10 mouse cellular contexts compared by ENCODE assay signal in genomic region chr7:63912234-63912810, GRCm38 (mm10). TPM values are rescaled to one million over a fixed set of nuclear protein-coding genes. Genes with fewer than 3 reads are reported as not detected.
A peak's percentile ranks its signal among the peaks of the same experiment; 100 is the strongest.
DNase-seq lines count a peak whose midpoint lies in the region; ATAC-seq lines count a peak whose summit lies in the region.
"Had no signal": no experiment of that assay in that cellular context is flagged by ENCODE, and none has a peak within 500 bp of the region (broad histone marks: within the 10 kb centered on the region; RNA-seq: fewer than 3 reads in every experiment).

No protein-coding gene starts in this region.

- peak overlapping the region; percentile 66; the same call in 1 of the 2 replicates for H3K27ac ChIP-seq in kidney, embryonic 16.5 days (ENCODE audit: low read length)
- no peak overlapping the region for H3K27ac ChIP-seq in forebrain, embryonic 11.5 days (ENCODE audit: low read depth, low read length)
- peak overlapping the region; percentile 42 for H3K27ac ChIP-seq in neural tube, embryonic 15.5 days (replicated peaks)

- DNase-seq in kidney, adult 9 months, result no peak
- DNase-seq in forebrain, embryonic 11.5 days (ENCODE audit: low spot score), result no peak
- DNase-seq in lung, adult 18-20 months, result peak; percentile 72 to 81
- DNase-seq in right cerebral cortex, postnatal 14 days, result no peak

- H3K27me3 ChIP-seq in kidney, embryonic 16.5 days (ENCODE audit: insufficient read depth, low read length), result no peaks in the 10 kb centered on the region
- H3K27me3 ChIP-seq in forebrain, embryonic 11.5 days (ENCODE audit: control insufficient read depth, insufficient read depth, low read length), result no peaks in the 10 kb centered on the region
- no peaks in the 10 kb centered on the region for H3K27me3 ChIP-seq in neural tube, embryonic 15.5 days (replicated peaks)
- H3K27me3 ChIP-seq: Patski had no signal

- no peaks in the 10 kb centered on the region for H3K9me3 ChIP-seq in kidney, embryonic 16.5 days (ENCODE audit: low read length)
- no peaks in the 10 kb centered on the region for H3K9me3 ChIP-seq in forebrain, embryonic 11.5 days (ENCODE audit: control insufficient read depth, low read length)
- H3K9me3 ChIP-seq in neural tube, embryonic 15.5 days (replicated peaks), result no peaks in the 10 kb centered on the region

- no peak overlapping the region for H3K4me2 ChIP-seq in kidney, embryonic 16.5 days (replicated peaks; ENCODE audit: low read depth, low read length)
- no peak overlapping the region for H3K4me2 ChIP-seq in forebrain, embryonic 11.5 days (ENCODE audit: low read depth, low read length, severe bottlenecking)
- no peak overlapping the region for H3K4me2 ChIP-seq in neural tube, embryonic 15.5 days

- H3K4me1 ChIP-seq in kidney, embryonic 16.5 days (ENCODE audit: insufficient read depth, low read length), result peaks cover 58% of the 10 kb centered on the region
- peaks cover 21% of the 10 kb centered on the region for H3K4me1 ChIP-seq in forebrain, embryonic 11.5 days (replicated peaks; ENCODE audit: control insufficient read depth, insufficient read depth, low read length)
- peaks cover 69% of the 10 kb centered on the region for H3K4me1 ChIP-seq in neural tube, embryonic 15.5 days

- ATAC-seq in kidney, embryonic 16.5 days (ENCODE audit: low FRiP score, low TSS enrichment), result peak; percentile 28; the same call in 1 of the 2 replicates
- peak; percentile 38; the same call in 1 of the 2 replicates for ATAC-seq in forebrain, embryonic 11.5 days (replicated peaks; ENCODE audit: low FRiP score)
- ATAC-seq in hematopoietic stem cell, adult 5-6 weeks (replicated peaks in 1 of 2; ENCODE audit: insufficient read depth in 1 of 2, low FRiP score in 2 of 2, low TSS enrichment in 1 of 2, low read depth in 1 of 2, poor library complexity in 2 of 2, severe bottlenecking in 2 of 2), result peak; percentile 1 to 35; a peak in 3 of 4 replicates
- 0 out of 2 replicates have a peak, but pooled peaks have one; percentile 12 for ATAC-seq in neural tube, embryonic 15.5 days (ENCODE audit: low FRiP score)
- ATAC-seq in erythroid progenitor cell, adult 5-6 weeks (replicated peaks; ENCODE audit: low FRiP score, poor library complexity, severe bottlenecking), result no peak

- no peak overlapping the region for H3K4me3 ChIP-seq in kidney, embryonic 16.5 days (ENCODE audit: low read length)
- no peak overlapping the region for H3K4me3 ChIP-seq in forebrain, embryonic 11.5 days (ENCODE audit: low read depth, low read length)
- no peak overlapping the region for H3K4me3 ChIP-seq in neural tube, embryonic 15.5 days (replicated peaks)

- no peak overlapping the region; the same call in 1 of the 2 replicates for H3K9ac ChIP-seq in kidney, embryonic 16.5 days (replicated peaks; ENCODE audit: low read length)
- H3K9ac ChIP-seq in forebrain, embryonic 11.5 days (ENCODE audit: low read length), result no peak overlapping the region
- no peak overlapping the region for H3K9ac ChIP-seq in neural tube, embryonic 15.5 days (replicated peaks)

- H3K36me3 ChIP-seq in kidney, embryonic 16.5 days (ENCODE audit: insufficient read depth, low read length), result no peaks in the 10 kb centered on the region
- no peaks in the 10 kb centered on the region for H3K36me3 ChIP-seq in forebrain, embryonic 11.5 days (ENCODE audit: control insufficient read depth, insufficient read depth, low read length)
- no peaks in the 10 kb centered on the region for H3K36me3 ChIP-seq in neural tube, embryonic 15.5 days

- WGBS in kidney, embryonic 16.5 days, result 32% methylated on average over 7 of the region's 7 CpGs
- WGBS in forebrain, embryonic 11.5 days, result 26% methylated on average over 7 of the region's 7 CpGs
- 20% methylated on average over 7 of the region's 7 CpGs for WGBS in neural tube, embryonic 15.5 days

RNA-seq across cellular contexts. Expression of gene E030018B13Rik, which starts 4.3 kb away (rescaled TPM):
- polyA plus RNA-seq in kidney, embryonic 16.5 days (2015; fragmentation: Nextera tagmentation; extraction: Ambion mirVana), result not detected in 2 replicates
- polyA plus RNA-seq in forebrain, embryonic 11.5 days (2014; fragmentation: Nextera tagmentation; extraction: Ambion mirVana), result not detected in 2 replicates
- not detected in 2 replicates for total RNA-seq in hematopoietic stem cell, adult 5-6 weeks (2017)
- polyA plus RNA-seq in neural tube, embryonic 15.5 days (2015; fragmentation: Nextera tagmentation; extraction: Ambion mirVana), result not detected in 2 replicates
- total RNA-seq in erythroid progenitor cell, adult 5-6 weeks (2015; ENCODE audit: low replicate concordance), result not detected in 2 replicates
- total RNA-seq in erythroid progenitor cell, adult 5-6 weeks (2017; ENCODE audit: low replicate concordance), result not detected in 2 replicates
- polyA plus RNA-seq: large intestine, adult 2 months; Patski had no signal

RNA-seq across cellular contexts. Expression of gene Klf13, which starts 26.4 kb away (rescaled TPM):
- 23.2 and 23.7 TPM in 2 replicates for polyA plus RNA-seq in kidney, embryonic 16.5 days (2015; fragmentation: Nextera tagmentation; extraction: Ambion mirVana)
- 26.6 and 28.1 TPM in 2 replicates for polyA plus RNA-seq in forebrain, embryonic 11.5 days (2014; fragmentation: Nextera tagmentation; extraction: Ambion mirVana)
- total RNA-seq in hematopoietic stem cell, adult 5-6 weeks (2017), result 16.7 and 24.3 TPM in 2 replicates
- polyA plus RNA-seq in neural tube, embryonic 15.5 days (2015; fragmentation: Nextera tagmentation; extraction: Ambion mirVana), result 24.7 and 26.8 TPM in 2 replicates
- 41.8 and 46.9 TPM in 2 replicates for total RNA-seq in erythroid progenitor cell, adult 5-6 weeks (2015; ENCODE audit: low replicate concordance)
- 53.8 and 60.1 TPM in 2 replicates for total RNA-seq in erythroid progenitor cell, adult 5-6 weeks (2017; ENCODE audit: low replicate concordance)

Comparison
In these comparisons a context has a peak if more than half of its experiments do, and no peak if none do; other contexts are left out.
1. DNase-seq: peak in lung, adult 18-20 months (2 of 2); none in kidney, adult 9 months (single experiment), forebrain, embryonic 11.5 days (single experiment) and right cerebral cortex, postnatal 14 days (single experiment).